Mouse (Mus musculus) stomach, postnatal 0 days (tissue): ENCODE measurements around the gene Prpf6. TPM values are rescaled to one million over a fixed set of nuclear protein-coding genes. Genes with fewer than 3 reads are reported as not detected.

ENCODE experiments used
- ATAC-seq: fragments of 200-750 bp; cut with Nextera tagmentation; 2 replicates; pipeline ENCODE4 v1.8.0; 2017; ENCODE audit not compliant: low FRiP score, low TSS enrichment
- DNase-seq: peaks from one replicate; pipeline ENCODE4 v3.0.0-alpha.2; 2016; ENCODE audit warnings: low spot score
- H3K27ac ChIP-seq: fragments of 300-500 bp; sonication (generic); replicated peaks from 2 replicates; pipeline ENCODE4 v1.5.1; 2014; ENCODE audit warnings: mild to moderate bottlenecking, control low read depth
- H3K27me3 ChIP-seq: fragments of 300-500 bp; sonication (generic); 2 replicates; pipeline ENCODE4 v1.6.1; 2014; ENCODE audit warnings: low read length; ENCODE audit not compliant: control insufficient read depth, insufficient read depth
- H3K36me3 ChIP-seq: fragments of 300-500 bp; sonication (generic); 2 replicates; pipeline ENCODE4 v1.6.1; 2014; ENCODE audit warnings: low read length, mixed read lengths; ENCODE audit not compliant: control insufficient read depth, insufficient read depth
- H3K4me1 ChIP-seq: fragments of 300-500 bp; sonication (generic); replicated peaks from 2 replicates; pipeline ENCODE4 v1.6.1; 2014; ENCODE audit warnings: antibody characterized with exemption; ENCODE audit not compliant: control insufficient read depth, insufficient read depth
- H3K4me2 ChIP-seq: fragments of 300-500 bp; sonication (generic); replicated peaks from 2 replicates; pipeline ENCODE4 v1.6.1; 2014; ENCODE audit warnings: low read depth, mild to moderate bottlenecking, control low read depth, moderate library complexity
- H3K4me3 ChIP-seq: fragments of 300-500 bp; sonication (generic); 2 replicates; pipeline ENCODE4 v1.5.1; 2014; ENCODE audit warnings: low read depth, low read length, control low read depth
- H3K9ac ChIP-seq: fragments of 300-500 bp; sonication (generic); 2 replicates; pipeline ENCODE4 v1.6.1; 2014; ENCODE audit warnings: mild to moderate bottlenecking, low read length, control low read depth, mixed read lengths
- H3K9me3 ChIP-seq: fragments of 300-500 bp; sonication (generic); 2 replicates; pipeline ENCODE4 v1.6.1; 2016; ENCODE audit warnings: low read length; ENCODE audit not compliant: control insufficient read depth
- CTCF ChIP-seq: IDR thresholded peaks from 2 replicates; pipeline ENCODE4 v1.5.1; 2016; ENCODE audit warnings: antibody characterized with exemption, low read depth, mild to moderate bottlenecking, moderate library complexity
- EP300 ChIP-seq: optimal IDR thresholded peaks from 2 replicates; pipeline ENCODE3; 2016; ENCODE audit warnings: antibody characterized with exemption
- WGBS: fragments of 180-500 bp; shearing (Covaris S2); extraction: QIAGEN DNeasy Blood & Tissue Kit; methylation state at CpG from one replicate; pipeline ENCODE4 v1.1.7; 2014; 5-methylcytosine and 5-hydroxymethylcytosine counted together
- polyA plus RNA-seq: library from polyadenylated mRNA; unstranded; fragments of >200 nt; fragmentation: Nextera tagmentation; extraction: Ambion mirVana; gene quantifications from 2 replicates; pipeline ENCODE4 v1.2.1, GENCODE M21; 2015

Gene Prpf6
- polyA plus RNA-seq, 1 experiment from 2014 or later = 28.3 TPM

- no peak overlapping the region for H3K4me2 ChIP-seq
- H3K9ac ChIP-seq = no peak overlapping the region
- no peak overlapping the region for H3K27ac ChIP-seq
- H3K4me3 ChIP-seq = no peak overlapping the region
- H3K4me1 ChIP-seq = no peaks in the 10 kb centered on the region
- ATAC-seq (no peak), DNase-seq (no peak)
- peak; percentile 67 for TF ChIP-seq CTCF
- TF ChIP-seq EP300 = no peak
- peaks cover 5% of the 10 kb centered on the region; the same call in 1 of the 2 replicates for H3K36me3 ChIP-seq
- no peaks in the 10 kb centered on the region for H3K9me3 ChIP-seq
- no peaks in the 10 kb centered on the region for H3K27me3 ChIP-seq
Measured at GRCm38 (mm10) chr2:181623401-181623800, 31.7 kb downstream of the Prpf6 start.

GRCm38 (mm10) chr2:181628471-181628870 is 36.8 kb downstream of the Prpf6 start:
- Histone ChIP-seq H3K27ac (no peak overlapping the region), H3K4me3 (no peak overlapping the region), H3K27me3 (no peaks in the 10 kb centered on the region), H3K4me1 (no peaks in the 10 kb centered on the region), H3K9ac (no peak overlapping the region), H3K4me2 (no peak overlapping the region), H3K36me3 (peaks cover 10% of the 10 kb centered on the region; the same call in 1 of the 2 replicates), H3K9me3 (no peaks in the 10 kb centered on the region)
- DNase-seq = no peak
- TF ChIP-seq EP300 (no peak), CTCF (no peak)
- ATAC-seq = no peak

DNA sequence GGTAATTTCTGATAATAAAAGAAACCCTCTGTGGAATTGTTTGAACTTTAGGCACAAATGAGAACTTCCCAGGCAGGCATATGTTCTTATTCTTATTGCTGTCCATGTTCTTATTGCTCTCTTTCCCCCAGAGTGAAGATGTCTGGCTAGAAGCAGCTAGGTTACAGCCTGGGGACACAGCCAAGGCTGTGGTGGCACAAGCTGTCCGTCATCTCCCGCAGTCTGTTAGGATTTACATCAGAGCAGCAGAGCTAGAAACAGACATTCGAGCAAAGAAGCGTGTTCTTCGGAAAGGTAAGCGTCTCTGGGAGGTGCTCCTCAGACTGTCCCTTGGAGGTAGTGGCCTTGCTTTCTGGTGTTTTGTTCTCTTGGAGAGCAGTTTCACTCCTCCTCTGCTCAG is 41.0 kb downstream of the Prpf6 start:
- H3K9ac ChIP-seq = no peak overlapping the region
- WGBS = 95% methylated on average over 6 of the region's 6 CpGs
- H3K4me1 ChIP-seq = no peaks in the 10 kb centered on the region
- no peak overlapping the region for H3K27ac ChIP-seq
- no peaks in the 10 kb centered on the region for H3K27me3 ChIP-seq
- H3K4me2 ChIP-seq = no peak overlapping the region
- H3K36me3 ChIP-seq = peaks cover 38% of the 10 kb centered on the region
- H3K9me3 ChIP-seq = no peaks in the 10 kb centered on the region
- ATAC-seq (no peak), DNase-seq (no peak)
- TF ChIP-seq EP300 = no peak
- TF ChIP-seq CTCF = no peak
- H3K4me3 ChIP-seq = no peak overlapping the region

DNA sequence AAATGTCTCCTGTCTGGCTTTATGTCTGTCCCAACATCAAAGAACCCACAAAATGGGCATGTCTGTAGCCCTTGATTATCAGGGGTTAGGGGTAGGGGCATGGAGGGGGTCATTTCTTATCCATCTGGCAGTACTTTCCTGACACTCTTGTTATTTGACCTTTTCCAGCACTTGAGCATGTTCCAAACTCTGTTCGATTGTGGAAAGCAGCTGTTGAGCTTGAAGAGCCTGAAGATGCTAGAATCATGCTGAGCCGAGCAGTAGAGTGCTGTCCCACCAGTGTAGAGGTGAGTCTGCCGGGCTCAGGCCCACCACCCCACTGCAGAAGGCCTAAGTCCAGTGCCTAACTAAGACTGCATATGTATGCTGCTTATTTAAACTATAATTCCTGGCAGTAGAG is 44.2 kb downstream of the Prpf6 start:
- no peaks in the 10 kb centered on the region for H3K4me1 ChIP-seq
- DNase-seq (no peak), ATAC-seq (no peak)
- TF ChIP-seq CTCF (no peak), EP300 (no peak)
- H3K36me3 ChIP-seq = peaks cover 52% of the 10 kb centered on the region
- no peak overlapping the region for H3K9ac ChIP-seq
- H3K27ac ChIP-seq = no peak overlapping the region
- WGBS = 85% methylated on average over 3 of the region's 3 CpGs
- no peak overlapping the region for H3K4me2 ChIP-seq
- no peaks in the 10 kb centered on the region for H3K27me3 ChIP-seq
- H3K4me3 ChIP-seq = no peak overlapping the region
- no peaks in the 10 kb centered on the region for H3K9me3 ChIP-seq

DNA sequence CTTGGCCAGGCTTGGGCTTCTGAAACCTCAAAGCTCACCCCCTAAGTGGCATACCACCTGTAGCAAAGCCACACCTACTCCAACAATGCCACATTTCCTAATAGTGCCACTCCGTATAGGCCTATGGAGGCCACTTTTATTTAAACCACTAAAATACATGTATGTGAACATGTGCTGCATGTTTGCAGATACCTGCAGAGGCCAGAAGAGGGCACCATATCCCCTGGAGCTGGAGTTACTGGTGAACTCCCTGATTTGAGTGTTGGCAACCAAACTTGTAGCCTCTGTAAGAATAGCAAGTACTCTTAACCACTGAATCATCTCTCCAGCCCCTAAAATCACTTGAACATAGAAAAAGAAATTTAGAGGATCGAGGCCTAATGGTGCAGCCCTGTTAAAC is 52.7 kb downstream of the Prpf6 start:
- Histone ChIP-seq H3K4me3 (no peak overlapping the region), H3K27me3 (no peaks in the 10 kb centered on the region), H3K9ac (no peak overlapping the region), H3K4me2 (no peak overlapping the region), H3K36me3 (peaks cover 33% of the 10 kb centered on the region), H3K9me3 (no peaks in the 10 kb centered on the region), H3K4me1 (no peaks in the 10 kb centered on the region), H3K27ac (no peak overlapping the region)
- WGBS = 99% methylated on average over 2 of the region's 2 CpGs
- no peak for ATAC-seq
- peak; percentile 80 for TF ChIP-seq CTCF
- TF ChIP-seq EP300 = no peak
- DNase-seq = peak; percentile 46

DNA sequence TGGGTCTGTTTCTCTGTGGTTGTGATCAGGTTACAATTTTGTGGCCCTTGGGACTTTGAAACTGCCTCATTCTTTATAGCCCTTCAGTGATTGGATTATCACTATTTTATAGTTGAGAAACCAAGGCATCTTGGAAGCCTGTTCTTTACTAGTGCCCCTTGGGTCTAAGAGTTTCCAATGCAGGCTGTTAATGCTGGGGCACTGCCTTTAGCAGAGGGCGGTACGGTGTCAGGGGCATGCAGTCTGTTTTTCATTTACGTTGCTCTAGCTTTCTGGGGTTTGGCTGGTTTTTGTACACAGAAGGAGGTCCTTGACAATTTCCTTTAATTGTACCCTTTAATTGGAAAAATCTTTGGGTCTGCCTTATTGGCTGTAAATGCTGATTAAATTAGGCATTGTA is 54.0 kb downstream of the Prpf6 start:
- H3K27ac ChIP-seq = no peak overlapping the region
- no peaks in the 10 kb centered on the region for H3K9me3 ChIP-seq
- peaks cover 33% of the 10 kb centered on the region for H3K36me3 ChIP-seq
- DNase-seq = no peak
- ATAC-seq = no peak
- WGBS = 92% methylated on average over 3 of the region's 3 CpGs
- no peak overlapping the region for H3K9ac ChIP-seq
- TF ChIP-seq CTCF = no peak
- no peak for TF ChIP-seq EP300
- no peak overlapping the region for H3K4me2 ChIP-seq
- H3K4me1 ChIP-seq = no peaks in the 10 kb centered on the region
- H3K27me3 ChIP-seq = no peaks in the 10 kb centered on the region
- H3K4me3 ChIP-seq = no peak overlapping the region
